Mouse (Mus musculus): ENCODE results near the gene Man2b2.

Man2b2 gene

DNA sequence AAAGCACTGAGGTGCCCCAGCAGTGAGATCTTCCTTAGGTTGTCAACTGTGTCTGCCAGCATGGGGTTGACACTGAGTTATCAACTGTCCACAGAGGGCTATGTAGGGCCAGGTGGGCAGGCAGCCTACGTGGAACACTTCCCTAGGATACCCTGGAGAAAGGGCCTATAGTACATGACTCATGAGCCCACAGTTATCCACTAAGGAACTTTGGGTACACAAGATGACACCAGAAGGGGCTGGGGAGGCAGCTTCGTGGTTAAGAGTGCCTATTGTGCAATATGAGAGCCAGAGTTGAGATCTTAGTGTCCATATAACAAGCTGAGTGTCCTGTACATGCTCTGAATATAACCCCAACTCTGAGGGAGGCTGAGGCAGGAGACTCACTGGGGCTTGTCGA, 60.9 kb downstream of the Man2b2 start:
- DNase-seq (ENCODE audit: low spot score in 2 of 2), result no peak

DNA sequence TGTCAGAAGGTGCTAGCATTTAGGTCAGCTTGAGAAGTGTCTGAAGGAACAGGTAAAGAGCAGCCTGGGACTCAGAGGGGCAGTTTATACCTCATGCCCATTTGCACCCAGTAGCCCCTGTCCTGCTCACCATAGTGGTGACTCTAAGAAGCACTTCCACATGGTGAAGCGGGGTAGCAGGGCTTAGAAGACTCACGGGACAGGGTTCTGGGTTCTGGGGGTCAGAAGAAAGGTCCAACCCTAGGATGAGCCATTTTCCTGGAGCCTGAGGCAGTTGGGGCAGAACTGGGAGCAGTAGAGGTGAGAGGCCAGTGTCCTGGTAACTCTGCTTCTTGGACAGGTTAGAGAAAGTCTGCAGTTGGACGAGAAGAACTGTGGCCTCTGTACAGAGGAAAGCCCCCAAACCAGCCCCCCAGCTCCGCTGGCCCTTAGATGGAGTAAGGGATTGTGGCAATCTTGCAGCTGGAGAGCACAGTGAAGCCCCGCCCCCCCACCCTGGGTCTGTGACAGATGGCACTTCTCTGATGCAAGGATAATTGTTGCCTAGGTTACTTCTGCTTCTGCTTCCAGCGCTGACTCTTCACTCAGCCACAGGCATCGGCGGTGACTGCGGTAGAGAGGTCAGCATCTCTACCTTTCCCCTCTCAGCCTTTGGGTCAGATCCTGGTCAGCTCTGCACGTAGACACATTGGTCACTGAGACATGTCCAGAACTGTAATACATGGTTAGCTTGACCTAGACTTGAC, 63.3 kb downstream of the Man2b2 start:
- DNase-seq (ENCODE audit: low spot score in 2 of 2), result no peak

DNA sequence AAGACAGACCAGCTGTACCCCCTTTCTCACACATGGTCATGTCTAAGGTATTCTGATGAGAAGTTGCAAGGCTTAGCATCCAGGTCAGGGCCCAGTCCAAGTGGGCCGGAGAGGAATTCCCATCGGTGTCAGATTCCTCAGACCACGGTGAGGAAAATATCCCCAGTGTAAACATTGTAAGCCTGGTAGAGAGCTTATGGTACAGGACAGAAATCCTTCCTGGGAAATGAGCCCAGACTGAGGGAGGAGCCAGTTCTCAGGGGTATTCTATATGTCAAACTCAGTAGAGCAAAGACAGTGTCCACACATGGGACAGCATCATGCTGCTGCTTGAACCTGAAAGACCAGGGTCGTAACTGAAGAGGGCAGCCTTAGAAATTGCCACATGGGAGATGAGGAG, 70.6 kb downstream of the Man2b2 start:
- DNase-seq (ENCODE audit: low spot score in 2 of 2), result no peak

DNA sequence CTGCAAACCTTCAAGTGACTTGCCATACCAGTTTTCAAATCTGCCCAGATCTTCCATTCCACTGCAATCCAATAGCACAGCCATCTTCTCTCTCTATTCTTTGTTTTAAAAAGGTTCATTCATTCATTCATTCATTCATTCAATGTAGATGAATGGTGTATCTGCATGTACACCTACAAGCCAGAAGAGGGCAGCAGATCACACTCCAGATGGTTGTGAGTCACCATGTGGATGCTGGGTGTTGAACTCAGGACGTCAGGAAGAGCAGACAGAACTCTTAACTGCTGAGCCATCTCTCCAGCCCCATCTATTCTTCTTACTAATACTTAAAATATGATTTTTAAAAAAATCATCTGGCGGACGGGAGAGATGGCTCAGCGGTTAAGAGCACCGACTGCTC, 73.4 kb downstream of the Man2b2 start:
- DNase-seq (ENCODE audit: low spot score in 2 of 2), result no peak

Measured in frontal cortex, postnatal 25 days (tissue).